Comparison of ENCODE assay signal across 8 mouse cellular contexts in the genomic region with DNA sequence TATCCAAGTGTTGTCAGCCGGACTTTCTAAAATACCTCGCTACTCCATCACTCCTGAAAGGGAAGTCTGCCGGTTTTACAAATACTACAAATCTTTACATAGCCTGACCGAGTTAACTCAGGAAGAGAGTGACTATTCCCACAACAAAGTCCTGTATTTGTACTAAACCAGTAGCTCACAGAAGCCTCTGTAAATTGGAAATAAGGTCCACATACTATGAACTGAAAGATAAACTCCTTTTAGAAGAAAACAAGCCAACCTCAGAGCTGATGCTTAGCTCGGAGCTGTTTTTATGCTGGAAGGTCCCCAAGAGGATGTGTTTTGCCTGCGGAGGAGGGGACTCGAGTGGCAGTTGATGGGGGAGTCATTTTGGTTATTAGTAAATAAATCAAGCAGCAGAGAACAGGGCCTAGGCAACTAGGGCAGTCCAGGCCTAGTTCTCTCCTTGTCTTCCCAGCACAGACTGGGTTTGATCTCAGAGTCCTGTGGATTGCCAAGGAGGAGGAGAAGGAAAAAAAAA. TPM values are rescaled to one million over a fixed set of nuclear protein-coding genes. Genes with fewer than 3 reads are reported as not detected.
DNase-seq lines count a peak whose midpoint lies in the region; ATAC-seq lines count a peak whose summit lies in the region.

No protein-coding gene starts in this region.

- 20% methylated on average over 7 of the region's 7 CpGs for WGBS in heart, embryonic 12.5 days

- DNase-seq in cerebellum, adult 18-20 months, result peak; percentile 33 to 40
- no peak for DNase-seq in cerebellum, adult 9-10 months
- DNase-seq in thymus, postnatal 4 days, result peak; percentile 28
- no peak for DNase-seq in thymus, adult 18-20 months
- peak; percentile 21 to 41 for DNase-seq in kidney, postnatal 36 days
- DNase-seq in lung, postnatal 36 days, result peak; percentile 37
- peak; percentile 36 to 46 for DNase-seq in spleen, postnatal 10 days (ENCODE audit: low spot score in 2 of 2)

- H3K9me3 ChIP-seq in heart, embryonic 12.5 days (replicated peaks), result no peaks in the 10 kb centered on the region

- peak overlapping the region; percentile 92; the same call in 1 of the 2 replicates for H3K27ac ChIP-seq in heart, embryonic 12.5 days (ENCODE audit: poor library complexity, severe bottlenecking)

- no peak for ATAC-seq in heart, embryonic 12.5 days (ENCODE audit: insufficient number of reproducible peaks, low FRiP score)

- H3K9ac ChIP-seq in heart, embryonic 12.5 days, result peak overlapping the region; percentile 91

- no peaks in the 10 kb centered on the region for H3K27me3 ChIP-seq in heart, embryonic 12.5 days (replicated peaks)

- H3K4me2 ChIP-seq in heart, embryonic 12.5 days, result peak overlapping the region; percentile 93

- H3K36me3 ChIP-seq in heart, embryonic 12.5 days, result no peaks in the 10 kb centered on the region

- peaks cover 24% of the 10 kb centered on the region for H3K4me1 ChIP-seq in heart, embryonic 12.5 days (replicated peaks)

- H3K4me3 ChIP-seq in heart, embryonic 12.5 days, result peak overlapping the region; percentile 86

RNA-seq across cellular contexts. Expression of a gene that starts 1.8 kb away (rescaled TPM):
- 11.9 and 12.8 TPM in 2 replicates for polyA plus RNA-seq in heart, embryonic 12.5 days (2016; fragmentation: Nextera tagmentation; extraction: Ambion mirVana)

Comparison
In these comparisons a context has a peak if more than half of its experiments do, and no peak if none do; other contexts are left out.
1. DNase-seq: peak in cerebellum, adult 18-20 months (2 of 2), thymus, postnatal 4 days (single experiment), kidney, postnatal 36 days (2 of 2), lung, postnatal 36 days (single experiment) and spleen, postnatal 10 days (2 of 2); none in cerebellum, adult 9-10 months (single experiment) and thymus, adult 18-20 months (0 of 2).